In the genomic region with DNA sequence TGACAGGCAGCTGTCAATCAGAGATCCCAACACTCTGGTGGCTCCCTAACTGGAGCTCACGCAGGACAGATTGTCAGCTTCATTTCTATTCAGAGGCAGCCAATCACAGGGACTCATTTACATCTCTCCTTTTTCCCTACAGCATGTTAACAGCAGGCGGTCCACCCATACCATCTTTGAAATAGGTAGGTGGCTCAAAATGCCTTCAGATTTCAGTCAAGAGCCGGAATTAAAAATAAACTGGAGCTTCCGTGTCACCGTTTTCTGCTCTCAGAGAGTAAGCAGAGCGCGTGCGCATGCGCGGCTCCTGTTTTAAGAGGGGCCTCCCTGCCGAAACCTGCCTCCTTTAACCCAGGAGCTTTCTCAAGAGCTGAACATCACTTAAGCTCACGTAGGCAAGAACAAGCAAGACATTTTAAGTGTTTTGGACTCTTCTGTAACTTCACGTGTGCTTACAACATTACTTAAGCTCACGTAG, we compare ENCODE assay signal across 8 mouse cellular contexts.
DNase-seq lines count a peak whose midpoint lies in the region; ATAC-seq lines count a peak whose summit lies in the region.

No protein-coding gene starts in this region.

- intact Hi-C loops in left cerebral cortex, postnatal 36 days (cut with DNase I), result no loop called here

- ATAC-seq in megakaryocyte, adult 5-6 weeks (ENCODE audit: poor library complexity, severe bottlenecking), result no peak

- DNase-seq in embryo, embryonic 11 days, result peak; percentile 59
- DNase-seq in embryo, embryonic 10 days (ENCODE audit: low spot score), result no peak
- DNase-seq in cerebellum, postnatal 14 days, result peak; percentile 55 to 64
- DNase-seq in heart, postnatal 4 days, result peak; percentile 50
- peak; percentile 59 to 65 for DNase-seq in left cerebral cortex, postnatal 36 days (ENCODE audit: low spot score in 2 of 2)
- peak; percentile 73 to 78 for DNase-seq in right cerebral cortex, postnatal 10 days (ENCODE audit: low spot score in 2 of 2)
- DNase-seq in adipocyte (ENCODE audit: low spot score), result no peak

Comparison
In these comparisons a context has a peak if more than half of its experiments do, and no peak if none do; other contexts are left out.
1. DNase-seq: peak in embryo, embryonic 11 days (single experiment), cerebellum, postnatal 14 days (2 of 2), heart, postnatal 4 days (single experiment), left cerebral cortex, postnatal 36 days (2 of 2) and right cerebral cortex, postnatal 10 days (2 of 2); none in embryo, embryonic 10 days (single experiment) and adipocyte (single experiment).